Mouse (Mus musculus) limb, embryonic 11.5 days (tissue): ENCODE results near the gene Cxcr2. TPM values are rescaled to one million over a fixed set of nuclear protein-coding genes. Genes with fewer than 3 reads are reported as not detected.

Source experiments
- ATAC-seq: fragments of 200-750 bp; cut with Nextera tagmentation; 2 replicates; pipeline ENCODE4 v1.8.0; 2017; ENCODE audit warnings: low read depth; ENCODE audit not compliant: insufficient number of reproducible peaks, low FRiP score, low TSS enrichment
- DNase-seq: peaks from one replicate; pipeline ENCODE4 v3.0.0-alpha.2; 2015; ENCODE audit warnings: low spot score
- H3K27ac ChIP-seq: fragments of 300-500 bp; sonication (generic); replicated peaks from 2 replicates; pipeline ENCODE4 v1.5.1; 2014; ENCODE audit warnings: low read depth, mild to moderate bottlenecking, low read length
- H3K27me3 ChIP-seq: fragments of 300-500 bp; sonication (generic); 2 replicates; pipeline ENCODE4 v1.6.1; 2014; ENCODE audit warnings: mild to moderate bottlenecking, low read length, mixed read lengths; ENCODE audit not compliant: control insufficient read depth, insufficient read depth
- H3K36me3 ChIP-seq: fragments of 300-500 bp; sonication (generic); 2 replicates; pipeline ENCODE4 v1.6.1; 2014; ENCODE audit warnings: mild to moderate bottlenecking, low read length, moderate library complexity, mixed read lengths; ENCODE audit not compliant: control insufficient read depth, insufficient read depth
- H3K4me1 ChIP-seq: fragments of 300-500 bp; sonication (generic); 2 replicates; pipeline ENCODE4 v1.6.1; 2014; ENCODE audit warnings: low read length, mixed read lengths; ENCODE audit not compliant: control insufficient read depth, insufficient read depth
- H3K4me2 ChIP-seq: fragments of 300-500 bp; sonication (generic); 2 replicates; pipeline ENCODE4 v1.6.1; 2014; ENCODE audit warnings: low read depth, mild to moderate bottlenecking, moderate library complexity; ENCODE audit not compliant: severe bottlenecking
- H3K4me3 ChIP-seq: fragments of 300-500 bp; sonication (generic); 2 replicates; pipeline ENCODE4 v1.5.1; 2014; ENCODE audit warnings: low read depth, low read length
- H3K9ac ChIP-seq: fragments of 300-500 bp; sonication (generic); 2 replicates; pipeline ENCODE4 v1.6.1; 2014; ENCODE audit warnings: mild to moderate bottlenecking, low read length
- H3K9me3 ChIP-seq: fragments of 300-500 bp; sonication (generic); 2 replicates; pipeline ENCODE4 v1.6.1; 2016; ENCODE audit warnings: low read length; ENCODE audit not compliant: control insufficient read depth
- WGBS: fragments of 180-500 bp; shearing (Covaris S2); extraction: QIAGEN DNeasy Blood & Tissue Kit; methylation state at CpG from one replicate; pipeline ENCODE4 v1.1.7; 2014; 5-methylcytosine and 5-hydroxymethylcytosine counted together
- polyA plus RNA-seq: library from polyadenylated mRNA; unstranded; fragments of >200 nt; fragmentation: Nextera tagmentation; extraction: Ambion mirVana; gene quantifications from 2 replicates; pipeline ENCODE4 v1.2.1, GENCODE M21; 2014

The Cxcr2 gene
- polyA plus RNA-seq, 1 experiment from 2014 or later: 0.08 TPM

- no peaks in the 10 kb centered on the region for H3K36me3 ChIP-seq
- no peak overlapping the region for H3K4me2 ChIP-seq
- ATAC-seq: no peak
- no peak overlapping the region for H3K4me3 ChIP-seq
- no peak overlapping the region for H3K9ac ChIP-seq
- no peaks in the 10 kb centered on the region for H3K27me3 ChIP-seq
- no peak overlapping the region for H3K27ac ChIP-seq
- WGBS: 80% methylated on average over 17 of the region's 17 CpGs
- DNase-seq: no peak
- H3K9me3 ChIP-seq: no peaks in the 10 kb centered on the region
- no peaks in the 10 kb centered on the region for H3K4me1 ChIP-seq
These were observed 43.0 kb downstream of the Cxcr2 start for GRCm38 (mm10) chr1:74196621-74197419.

GRCm38 (mm10) chr1:74197726-74198470 lies 44.1 kb downstream of the Cxcr2 start:
- Histone ChIP-seq H3K9me3 (no peaks in the 10 kb centered on the region), H3K27me3 (no peaks in the 10 kb centered on the region), H3K4me2 (no peak overlapping the region), H3K36me3 (no peaks in the 10 kb centered on the region), H3K27ac (no peak overlapping the region), H3K4me3 (no peak overlapping the region), H3K9ac (no peak overlapping the region), H3K4me1 (no peaks in the 10 kb centered on the region)
- DNase-seq: no peak
- ATAC-seq: no peak
- 87% methylated on average over 12 of the region's 12 CpGs for WGBS

GRCm38 (mm10) chr1:74199046-74199445 lies 45.3 kb downstream of the Cxcr2 start:
- no peak overlapping the region for H3K4me3 ChIP-seq
- no peaks in the 10 kb centered on the region for H3K4me1 ChIP-seq
- H3K4me2 ChIP-seq: no peak overlapping the region
- H3K9ac ChIP-seq: no peak overlapping the region
- no peak for DNase-seq
- no peak for ATAC-seq
- no peaks in the 10 kb centered on the region for H3K36me3 ChIP-seq
- H3K27ac ChIP-seq: no peak overlapping the region
- no peaks in the 10 kb centered on the region for H3K27me3 ChIP-seq
- 89% methylated on average over 8 of the region's 8 CpGs for WGBS
- no peaks in the 10 kb centered on the region for H3K9me3 ChIP-seq

GRCm38 (mm10) chr1:74201048-74201844 lies 47.5 kb downstream of the Cxcr2 start:
- H3K9ac ChIP-seq: no peak overlapping the region
- no peak overlapping the region for H3K4me2 ChIP-seq
- no peaks in the 10 kb centered on the region for H3K9me3 ChIP-seq
- DNase-seq: no peak
- WGBS: 76% methylated on average over 7 of the region's 7 CpGs
- no peaks in the 10 kb centered on the region for H3K27me3 ChIP-seq
- H3K4me1 ChIP-seq: no peaks in the 10 kb centered on the region
- H3K27ac ChIP-seq: no peak overlapping the region
- H3K36me3 ChIP-seq: no peaks in the 10 kb centered on the region
- no peak for ATAC-seq
- H3K4me3 ChIP-seq: no peak overlapping the region

DNA sequence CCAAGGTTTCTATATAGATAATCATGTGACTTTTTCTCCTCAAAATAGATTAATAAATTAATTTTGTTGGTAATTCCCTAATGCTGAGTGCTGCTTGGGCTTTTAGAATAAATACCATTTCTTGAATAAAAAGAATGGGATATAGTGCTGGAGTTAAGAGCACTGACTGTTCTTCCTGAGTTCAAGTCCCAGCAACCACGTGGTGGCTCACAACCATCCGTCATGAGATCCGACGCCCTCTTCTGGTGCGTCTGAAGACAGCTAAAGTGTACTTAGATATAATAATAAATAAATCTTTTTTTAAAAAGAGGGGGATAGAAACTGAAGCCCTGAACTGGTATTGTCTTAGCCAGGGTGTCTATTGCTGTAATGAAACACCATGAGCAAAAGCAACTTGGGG lies 49.7 kb downstream of the Cxcr2 start:
- no peak overlapping the region for H3K9ac ChIP-seq
- no peaks in the 10 kb centered on the region for H3K4me1 ChIP-seq
- 71% methylated on average over 5 of the region's 5 CpGs for WGBS
- DNase-seq (no peak), ATAC-seq (no peak)
- no peak overlapping the region for H3K4me3 ChIP-seq
- H3K9me3 ChIP-seq: no peaks in the 10 kb centered on the region
- no peak overlapping the region for H3K4me2 ChIP-seq
- H3K27me3 ChIP-seq: no peaks in the 10 kb centered on the region
- H3K36me3 ChIP-seq: no peaks in the 10 kb centered on the region
- no peak overlapping the region for H3K27ac ChIP-seq

- Histone ChIP-seq H3K4me2 (no peak overlapping the region), H3K27me3 (no peaks in the 10 kb centered on the region), H3K9ac (no peak overlapping the region), H3K9me3 (no peaks in the 10 kb centered on the region), H3K27ac (no peak overlapping the region), H3K4me3 (no peak overlapping the region), H3K4me1 (no peaks in the 10 kb centered on the region), H3K36me3 (no peaks in the 10 kb centered on the region)
- peak; percentile 46 for DNase-seq
- ATAC-seq: no peak
- 64% methylated on average over 7 of the region's 7 CpGs for WGBS
These were observed 52.1 kb downstream of the Cxcr2 start for GRCm38 (mm10) chr1:74205881-74206280.

DNA sequence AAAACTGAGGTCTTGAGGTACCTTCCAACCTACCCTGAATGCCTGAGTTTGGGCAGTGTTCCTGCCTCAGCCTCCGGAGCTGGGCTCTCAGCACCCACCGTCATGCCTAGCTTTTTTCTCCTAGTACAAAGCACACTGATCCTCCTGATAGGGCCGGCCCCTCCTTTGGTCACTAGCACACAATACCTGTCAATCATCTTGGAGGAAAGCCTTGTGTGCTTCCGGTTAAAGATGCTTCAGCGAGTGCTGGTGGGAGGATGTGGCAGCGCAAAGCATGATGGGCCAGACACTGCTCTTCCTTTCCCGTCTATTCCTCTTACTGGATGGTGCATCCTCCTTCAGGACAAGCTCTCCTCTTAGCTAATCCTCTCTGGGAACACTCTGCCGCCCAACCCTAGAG lies 52.9 kb downstream of the Cxcr2 start:
- Histone ChIP-seq H3K27me3 (no peaks in the 10 kb centered on the region), H3K36me3 (no peaks in the 10 kb centered on the region), H3K4me1 (no peaks in the 10 kb centered on the region), H3K9ac (no peak overlapping the region), H3K9me3 (no peaks in the 10 kb centered on the region), H3K4me2 (no peak overlapping the region), H3K27ac (no peak overlapping the region), H3K4me3 (no peak overlapping the region)
- ATAC-seq (no peak), DNase-seq (no peak)
- 82% methylated on average over 8 of the region's 8 CpGs for WGBS

- H3K4me2 ChIP-seq: no peak overlapping the region
- ATAC-seq: no peak
- no peaks in the 10 kb centered on the region for H3K4me1 ChIP-seq
- H3K9me3 ChIP-seq: no peaks in the 10 kb centered on the region
- no peak overlapping the region for H3K9ac ChIP-seq
- 72% methylated on average over 8 of the region's 9 CpGs for WGBS
- H3K27ac ChIP-seq: no peak overlapping the region
- no peaks in the 10 kb centered on the region for H3K36me3 ChIP-seq
- no peaks in the 10 kb centered on the region for H3K27me3 ChIP-seq
- H3K4me3 ChIP-seq: no peak overlapping the region
- DNase-seq: no peak
These were observed 54.1 kb downstream of the Cxcr2 start for GRCm38 (mm10) chr1:74207906-74208305.
